ENCODE assay signal across 11 mouse cellular contexts in the genomic region with DNA sequence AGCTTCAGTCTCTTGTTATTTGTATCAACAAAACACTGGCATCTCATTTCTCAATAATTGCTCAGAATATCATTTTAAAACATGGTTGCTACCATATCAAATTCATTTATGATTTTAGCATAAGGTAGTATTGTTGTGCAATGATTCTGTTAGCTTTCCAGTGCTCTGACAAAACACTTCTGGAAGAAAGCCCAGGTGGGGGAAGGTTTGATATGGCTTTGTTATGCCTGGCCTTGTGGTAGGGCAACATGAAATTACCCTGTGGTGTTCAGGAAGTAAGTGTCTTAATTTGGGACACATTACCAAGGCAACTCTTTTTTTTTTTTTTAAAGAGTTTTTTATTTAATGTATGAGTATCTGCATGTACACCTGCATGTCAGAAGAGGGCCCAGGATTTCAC.
"Had no signal": no experiment of that assay in that cellular context is flagged by ENCODE, and none has a peak within 500 bp of the region (broad histone marks: within the 10 kb centered on the region; RNA-seq: fewer than 3 reads in every experiment).

No protein-coding gene starts in this region.

- H3K4me1 ChIP-seq: limb, embryonic 12.5 days; liver, embryonic 15.5 days; midbrain, embryonic 13.5 days had no signal

- H3K4me3 ChIP-seq: limb, embryonic 12.5 days; liver, embryonic 15.5 days; midbrain, embryonic 13.5 days had no signal

- H3K9ac ChIP-seq: limb, embryonic 12.5 days; liver, embryonic 15.5 days; midbrain, embryonic 13.5 days had no signal

- H3K27ac ChIP-seq: kidney, postnatal 0 days; limb, embryonic 12.5 days; liver, embryonic 15.5 days; midbrain, embryonic 13.5 days; stomach, postnatal 0 days had no signal

- H3K27me3 ChIP-seq: limb, embryonic 12.5 days; liver, embryonic 15.5 days; midbrain, embryonic 13.5 days had no signal

- DNase-seq: kidney, adult 9 months; kidney, postnatal 36 days; layer of hippocampus, adult 9-11 months; layer of hippocampus, postnatal 36 days; lung, adult 2 months; right cerebral cortex, postnatal 25 days had no signal
